Mouse (Mus musculus) CH12F3 (cell line): ENCODE data around the gene Slc6a6.

Experiments used
- in situ Hi-C: fragments of 300-500 bp; cut with MboI; formaldehyde crosslinking; loops from 2 replicates; pipeline ENCODE4 v1.14.3; 2020; ENCODE audit warnings: low sequenced_read_pairs

Gene Slc6a6

DNA sequence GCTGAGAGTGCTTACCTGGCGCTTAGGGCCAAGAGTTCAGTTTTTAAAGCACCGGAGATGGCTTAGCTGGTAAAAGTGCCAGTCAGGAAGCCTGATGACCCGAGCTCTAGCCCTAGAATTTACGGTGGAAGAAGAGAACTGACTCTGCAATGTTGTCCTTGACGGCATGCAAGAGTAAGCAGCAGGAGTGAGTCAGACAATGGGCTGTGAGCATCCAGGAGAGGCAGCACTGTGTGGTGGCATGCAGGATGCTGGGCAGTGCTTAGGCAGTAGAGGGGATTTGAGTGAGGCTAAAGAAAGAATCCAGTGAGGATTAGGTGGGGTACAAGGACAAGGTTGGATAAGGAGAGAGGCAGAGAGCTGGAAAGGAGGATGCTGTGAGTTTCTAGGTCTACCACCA, 15.6 kb upstream of the Slc6a6 start:
- in situ Hi-C loops, result no loop called here

DNA sequence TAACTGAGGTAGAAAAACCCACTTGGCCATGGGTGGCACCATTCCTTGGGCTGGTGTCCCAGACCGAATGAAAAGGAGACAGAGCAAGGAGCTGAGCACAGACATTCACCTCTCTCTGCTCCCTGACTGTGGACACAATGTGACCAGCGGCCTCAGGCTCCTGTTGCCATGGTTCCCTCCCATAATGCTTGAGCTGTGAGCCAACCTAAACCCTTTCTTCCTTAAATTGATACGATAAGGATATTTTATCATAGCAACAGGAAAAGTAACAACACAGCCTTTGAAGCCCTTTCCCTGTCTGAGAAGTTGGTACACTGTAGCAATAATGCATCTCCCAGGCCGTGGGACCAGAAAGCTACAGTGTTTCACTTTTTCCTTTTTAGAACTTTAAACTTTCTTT, 14.6 kb upstream of the Slc6a6 start:
- in situ Hi-C loops, result no loop called here

DNA sequence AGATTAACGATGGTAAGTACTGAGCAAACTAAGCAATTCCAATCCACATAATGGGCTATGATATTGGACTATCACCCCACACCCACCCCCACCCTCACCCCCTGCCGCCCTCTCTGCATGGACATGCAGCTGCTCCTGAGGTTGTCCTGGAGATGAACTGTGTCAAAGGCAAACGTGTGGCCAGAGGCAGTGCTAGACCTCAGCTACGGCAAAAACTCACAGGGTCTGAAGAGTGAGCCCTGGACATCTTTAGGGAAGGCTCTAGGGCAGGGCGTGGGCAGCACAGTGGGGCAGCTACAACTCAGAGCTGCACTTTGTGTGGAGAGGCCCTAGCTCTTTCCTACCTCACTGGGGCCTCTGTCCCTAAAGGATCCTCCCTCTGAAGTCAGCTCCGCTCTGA, 13.6 kb upstream of the Slc6a6 start:
- in situ Hi-C loops, result no loop called here

DNA sequence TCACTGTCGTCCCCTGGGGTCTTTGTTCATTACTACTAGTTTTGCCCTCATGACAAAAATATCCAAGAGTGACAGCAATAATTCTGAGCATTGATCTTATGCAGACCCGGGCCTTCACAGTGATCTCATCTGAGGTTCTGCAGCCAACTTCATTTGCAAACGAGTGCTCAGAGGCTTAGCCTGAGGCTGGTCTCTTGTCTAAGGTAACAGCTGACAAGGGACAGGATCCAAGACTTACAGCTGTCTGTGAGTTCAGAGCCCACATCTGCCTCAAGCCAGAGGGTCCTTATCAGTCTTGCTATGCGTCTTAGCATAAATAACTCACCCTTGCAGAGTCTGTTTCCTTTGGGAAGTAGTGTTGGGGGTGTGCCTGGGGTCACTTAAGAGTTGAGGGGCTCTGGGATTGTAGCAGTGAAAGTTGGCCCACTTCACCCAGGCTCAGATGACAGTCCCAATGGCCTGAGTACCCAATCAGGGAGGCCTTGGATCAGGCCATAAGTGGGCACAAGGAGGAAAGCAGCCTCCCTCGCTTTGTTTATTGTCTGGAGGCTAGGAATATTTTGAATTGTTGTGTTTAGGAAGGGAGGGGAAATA, 9.0 kb upstream of the Slc6a6 start:
- in situ Hi-C loops, result no loop called here

DNA sequence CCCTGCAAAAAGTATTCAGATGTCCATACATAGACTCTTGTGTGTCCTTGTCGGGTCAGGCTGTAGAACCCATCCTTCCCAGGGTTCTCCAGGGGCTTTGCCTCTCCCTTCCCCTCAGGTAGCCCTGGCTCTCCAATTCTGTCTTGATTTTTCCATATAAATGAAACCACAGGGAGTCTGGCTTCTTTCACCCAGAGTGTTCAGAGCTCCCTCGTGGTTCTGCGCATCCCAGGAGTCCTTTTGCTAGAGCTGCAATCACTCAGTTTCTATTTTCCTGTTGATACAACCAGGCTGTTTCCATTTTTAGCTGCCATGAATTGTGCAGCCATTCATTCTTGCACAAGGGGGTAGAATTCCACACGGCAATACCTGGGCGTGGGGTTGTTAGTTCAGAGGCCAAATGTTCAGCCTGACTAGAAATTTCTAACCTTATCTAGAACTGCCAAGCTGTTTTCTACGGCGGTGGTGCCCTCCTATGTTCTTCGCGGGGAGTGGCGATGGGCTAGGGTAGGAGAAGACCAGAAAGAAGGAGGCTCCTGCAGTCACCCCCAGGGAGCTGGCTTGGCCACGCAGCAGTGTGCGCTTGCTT, 5.3 kb upstream of the Slc6a6 start:
- in situ Hi-C loops, result no loop called here

DNA sequence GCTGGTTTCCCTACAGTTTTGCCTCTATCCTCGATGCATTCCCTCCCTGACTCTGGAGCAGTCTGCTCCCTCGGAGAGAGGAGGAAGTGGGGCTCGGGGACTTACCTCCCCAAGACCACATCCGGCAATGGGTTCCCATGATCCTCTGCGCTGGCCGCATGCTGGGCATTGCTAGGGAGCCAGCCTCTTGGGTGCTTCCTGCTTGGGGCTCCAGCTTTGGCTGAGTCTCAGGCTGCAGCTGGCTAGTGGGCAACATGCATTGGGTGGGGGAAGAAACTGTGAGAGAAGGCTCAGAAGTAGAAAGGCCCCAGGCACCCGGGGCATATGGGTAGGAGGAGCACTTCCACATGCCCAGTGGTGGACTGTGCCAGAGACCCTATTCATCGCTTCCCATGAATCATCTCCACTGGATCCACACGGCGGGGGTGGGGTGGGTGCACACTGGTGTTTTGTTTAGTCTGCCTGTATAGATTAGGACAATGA, 4.7 kb upstream of the Slc6a6 start:
- in situ Hi-C loops, result no loop called here

DNA sequence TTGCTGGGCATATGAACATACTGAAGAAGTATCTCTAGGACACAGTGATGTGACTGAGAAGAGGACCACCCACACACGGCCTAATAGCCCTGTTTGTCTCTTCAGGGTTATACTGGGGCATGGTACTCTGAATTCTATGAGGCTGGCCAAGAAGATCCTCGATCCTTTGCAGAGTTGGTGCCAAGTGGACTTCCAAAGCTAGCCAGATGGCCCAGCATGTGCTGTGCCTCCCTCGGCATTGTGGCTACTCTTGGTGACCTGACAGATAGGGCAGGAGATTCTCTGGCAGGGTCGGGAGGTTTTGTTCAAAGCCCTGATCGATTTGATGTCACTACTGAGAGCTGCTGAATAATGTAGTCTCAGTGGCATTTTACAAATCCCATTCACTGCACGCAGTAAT, 4.1 kb upstream of the Slc6a6 start:
- in situ Hi-C loops, result no loop called here

DNA sequence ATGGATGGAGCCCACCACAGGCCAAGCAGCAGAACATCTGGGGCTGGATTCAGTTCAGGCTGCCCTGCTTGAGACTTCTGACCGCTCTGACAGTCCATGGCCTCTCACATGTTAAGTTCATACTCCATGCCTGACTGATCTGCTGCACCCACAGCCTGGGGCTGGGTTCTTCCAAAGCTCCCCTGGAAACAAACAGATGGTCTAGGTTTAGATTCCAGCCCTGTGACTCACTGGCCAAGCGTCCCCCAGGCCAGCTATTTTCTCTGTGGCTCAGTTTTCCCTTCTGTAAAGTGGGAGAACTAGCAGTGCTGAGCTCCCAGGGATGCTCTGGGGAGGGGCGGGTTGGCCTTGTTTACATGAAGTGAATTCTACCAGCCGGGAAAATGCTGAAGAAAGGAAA, 2.0 kb upstream of the Slc6a6 start:
- in situ Hi-C loops, result no loop called here

DNA sequence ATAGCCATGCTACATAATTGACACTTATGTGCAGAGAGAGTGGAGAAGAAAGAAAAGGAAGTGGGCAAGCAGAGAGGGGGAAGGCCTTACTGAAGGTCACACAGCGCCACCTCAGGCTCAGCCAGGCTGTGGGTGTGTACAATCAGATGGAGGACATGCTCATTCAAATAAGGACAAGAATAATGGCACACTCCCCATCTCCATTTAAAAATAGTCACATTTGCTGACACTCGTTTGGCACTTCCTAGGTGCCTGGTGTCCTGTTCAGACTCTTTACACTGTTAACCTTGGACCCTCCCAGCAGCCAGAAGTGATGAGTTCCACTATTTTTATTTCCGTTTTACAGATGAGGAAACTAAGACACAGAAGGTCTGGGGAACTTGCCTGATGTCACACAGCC, 732 bp upstream of the Slc6a6 start:
- in situ Hi-C loops, result no loop called here

DNA sequence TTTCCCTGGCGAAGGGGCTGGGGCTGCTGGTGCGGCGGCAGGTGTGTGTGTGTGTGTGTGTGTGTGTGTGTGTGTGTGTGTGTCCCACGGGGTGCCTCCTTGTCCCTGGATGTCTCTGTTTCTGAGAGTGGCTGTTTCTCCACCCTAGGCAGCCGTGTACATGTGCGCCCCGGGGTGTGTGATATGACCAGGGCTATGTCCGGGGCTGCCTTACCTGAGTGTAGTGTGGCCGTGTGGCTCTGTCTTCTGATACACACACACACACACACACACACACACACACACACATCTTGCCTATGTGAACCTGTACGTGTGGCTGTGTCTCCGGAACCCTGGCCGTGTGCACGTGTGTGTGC, 599 bp downstream of the Slc6a6 start:
- in situ Hi-C loops, result no loop called here

DNA sequence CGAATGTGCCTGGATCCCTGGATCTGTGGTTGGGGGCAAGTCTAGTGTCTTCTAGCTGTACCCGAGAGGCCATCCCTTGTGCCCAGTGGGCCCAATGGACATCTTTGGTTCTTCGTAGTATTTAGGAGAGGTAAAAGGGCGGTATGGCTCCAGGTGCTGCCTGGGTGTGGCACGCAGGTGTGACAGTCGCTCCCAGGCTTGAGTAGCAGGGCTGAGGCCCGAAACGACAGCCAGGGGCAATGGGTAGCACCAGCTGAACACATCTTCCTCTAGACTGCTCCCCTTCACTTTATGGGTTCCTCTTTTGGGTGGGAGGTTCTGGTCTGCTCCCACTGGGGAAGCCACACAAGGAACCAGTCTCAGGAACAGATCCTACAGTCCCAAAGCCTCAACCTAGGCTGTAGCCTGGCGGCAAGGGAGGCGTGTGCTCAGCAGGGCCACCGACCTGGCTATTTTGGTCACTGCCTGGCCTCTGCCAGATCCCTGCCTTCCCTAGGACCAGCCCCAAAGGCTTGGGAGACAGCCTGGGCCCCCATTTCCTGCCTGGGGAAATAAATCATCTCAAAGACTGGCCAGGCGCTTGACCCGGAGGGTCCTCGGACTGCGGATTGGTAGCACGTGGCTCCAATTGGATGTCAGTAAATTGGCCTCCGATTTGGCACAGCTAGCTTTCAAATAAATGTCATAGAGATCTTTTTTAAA, 1.1 kb downstream of the Slc6a6 start:
- in situ Hi-C loops, result no loop called here

DNA sequence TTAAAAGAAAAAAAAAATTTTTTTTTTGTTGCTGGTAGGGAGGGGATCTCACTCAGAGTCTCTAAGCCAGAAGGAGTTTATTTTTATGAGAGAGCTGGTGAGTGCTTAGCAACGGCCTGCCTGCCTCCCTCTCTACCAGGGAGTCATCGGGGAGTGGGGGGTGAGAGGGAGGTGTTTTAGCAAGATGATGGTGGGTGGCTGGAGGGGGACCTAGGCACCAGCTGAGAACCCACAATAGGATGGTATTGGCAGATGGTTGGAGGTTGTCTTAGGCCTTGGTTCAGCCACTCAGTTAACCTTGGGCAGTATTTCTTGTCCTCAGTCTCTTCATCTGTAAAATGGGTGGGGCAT, 1.7 kb downstream of the Slc6a6 start:
- in situ Hi-C loops, result no loop called here

DNA sequence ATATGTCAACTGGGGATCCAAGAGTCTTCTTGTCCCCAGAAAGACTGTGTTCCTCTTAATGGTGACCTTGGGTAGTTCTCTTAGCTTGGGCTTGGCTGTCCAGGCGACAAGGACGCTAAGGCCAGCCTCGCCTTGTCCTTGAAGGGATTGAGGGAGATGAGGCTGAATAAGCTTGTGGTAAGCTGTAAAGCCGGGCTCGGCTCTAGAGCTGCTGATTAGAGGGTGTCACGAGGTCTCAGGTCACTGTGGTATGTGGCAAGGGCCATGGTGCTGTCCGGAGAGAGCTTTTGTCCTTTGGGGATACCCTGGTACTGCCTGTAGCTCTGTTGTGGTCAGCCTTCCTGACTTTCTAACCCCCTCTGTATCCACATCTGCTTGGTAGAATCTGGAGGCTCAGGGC, 2.0 kb downstream of the Slc6a6 start:
- in situ Hi-C loops, result no loop called here

DNA sequence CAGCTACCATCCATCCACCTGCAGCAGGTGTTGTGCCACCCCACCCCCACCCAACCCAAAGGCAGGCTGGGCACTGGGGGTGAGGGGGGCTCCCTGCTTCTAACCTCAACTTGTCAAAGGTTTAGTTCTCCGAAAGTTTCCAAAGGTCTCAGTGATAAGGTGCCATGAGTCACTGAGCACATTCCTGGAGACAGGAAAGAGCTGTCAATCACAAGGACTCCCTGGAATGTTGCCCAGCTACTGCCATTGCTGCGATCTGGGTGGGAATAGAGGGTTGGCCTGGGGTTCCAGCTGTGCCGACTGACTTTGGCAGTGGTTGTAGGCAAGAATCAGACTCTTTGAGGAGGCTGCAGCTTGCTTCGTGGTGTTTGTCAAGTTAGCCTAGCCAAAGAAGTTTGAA, 2.7 kb downstream of the Slc6a6 start:
- in situ Hi-C loops, result no loop called here

DNA sequence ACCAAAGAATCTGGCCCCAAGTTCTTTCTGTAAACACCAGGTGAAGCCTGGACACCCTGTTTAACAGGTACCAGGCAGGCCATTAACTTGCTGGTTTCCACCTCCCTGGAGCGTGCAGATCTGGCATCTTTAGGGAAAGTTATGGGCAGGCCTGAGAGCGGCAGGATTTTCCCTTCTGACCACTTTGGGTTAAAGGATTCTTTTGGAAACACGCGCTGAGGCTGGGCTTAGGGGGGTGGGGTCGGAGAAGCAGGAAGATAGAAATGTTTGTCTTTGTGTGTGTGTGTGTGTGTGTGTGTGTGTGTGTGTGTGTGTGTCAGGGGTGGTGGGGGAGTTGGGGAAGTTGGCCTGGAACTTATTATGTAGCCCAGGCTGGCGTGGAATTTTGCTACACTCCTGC, 4.2 kb downstream of the Slc6a6 start:
- in situ Hi-C loops, result no loop called here

DNA sequence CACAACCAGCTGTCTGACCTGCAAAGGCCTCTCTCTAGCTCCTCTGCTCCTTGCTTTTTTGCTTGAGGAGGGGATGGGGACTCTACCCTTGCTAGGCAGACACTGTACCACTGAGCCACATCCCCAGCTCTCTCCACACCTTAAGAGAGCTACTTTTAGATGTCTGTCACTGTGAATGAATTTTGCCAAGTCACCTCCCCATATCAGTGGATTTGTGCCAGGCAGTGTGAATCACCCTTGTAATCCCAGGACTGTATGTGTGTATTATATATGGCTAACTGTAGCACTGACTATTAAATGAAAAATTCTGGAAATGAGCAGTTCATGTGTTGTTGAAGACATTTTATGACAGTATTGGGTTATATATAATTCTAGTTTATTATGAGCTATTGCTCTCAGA, 5.4 kb downstream of the Slc6a6 start:
- in situ Hi-C loops, result no loop called here

DNA sequence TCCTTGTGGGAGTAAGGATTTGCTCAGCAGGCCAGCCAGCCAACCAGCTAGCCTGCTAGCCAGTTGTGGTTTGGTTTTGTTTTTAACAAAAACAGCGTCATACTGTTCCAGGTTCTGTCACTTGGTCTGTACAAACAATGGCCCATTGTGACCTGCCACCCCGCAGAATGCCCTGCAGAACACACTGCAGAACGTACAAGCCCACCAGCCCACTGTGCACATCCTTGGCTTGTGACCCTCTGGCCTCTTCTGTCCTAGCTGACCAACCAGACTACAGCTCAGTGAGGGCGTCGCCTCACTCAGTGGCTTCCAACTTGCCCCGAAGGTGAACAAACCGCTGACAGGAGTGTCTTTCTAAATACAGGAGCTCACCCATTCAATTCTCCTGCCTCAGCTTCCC, 6.4 kb downstream of the Slc6a6 start:
- in situ Hi-C loops, result no loop called here

DNA sequence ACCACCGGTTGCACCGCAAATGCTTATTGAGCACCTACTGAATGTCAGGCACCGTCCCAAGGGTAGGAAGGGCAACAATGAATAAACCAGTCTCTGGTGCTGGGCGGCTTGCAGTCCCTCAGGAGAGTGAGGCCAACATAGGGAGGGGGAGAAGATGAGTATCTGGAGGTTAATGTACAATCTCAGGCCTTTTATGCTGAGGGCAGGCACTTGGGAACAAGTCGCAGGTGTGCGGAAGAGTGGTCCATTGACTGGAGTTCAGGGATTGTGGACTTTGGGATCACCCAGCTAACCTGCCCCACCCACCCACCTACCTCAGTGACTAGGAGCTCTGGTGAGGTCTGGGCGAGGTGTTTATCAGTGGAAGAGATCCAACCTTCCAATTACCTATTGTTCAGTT, 6.8 kb downstream of the Slc6a6 start:
- in situ Hi-C loops, result no loop called here

DNA sequence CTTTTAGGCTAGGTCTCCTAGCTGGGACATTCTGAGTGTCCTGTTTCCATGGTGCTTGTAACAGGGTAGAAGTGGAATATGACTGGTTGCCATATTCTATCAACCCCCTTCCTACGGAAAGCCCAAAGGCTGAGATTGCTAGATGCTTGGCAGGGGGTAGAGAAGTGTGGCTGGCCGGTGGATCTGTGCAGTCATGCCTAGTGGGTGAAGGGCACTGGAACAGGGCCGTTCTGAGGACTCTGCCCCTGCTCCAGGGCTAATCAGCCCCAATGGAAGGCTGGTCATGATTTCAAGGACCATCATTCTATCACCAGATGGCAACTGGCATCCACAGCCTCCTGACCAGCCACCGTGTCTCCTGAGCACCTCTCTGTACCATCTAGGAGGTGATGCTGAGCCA, 7.7 kb downstream of the Slc6a6 start:
- in situ Hi-C loops, result no loop called here

DNA sequence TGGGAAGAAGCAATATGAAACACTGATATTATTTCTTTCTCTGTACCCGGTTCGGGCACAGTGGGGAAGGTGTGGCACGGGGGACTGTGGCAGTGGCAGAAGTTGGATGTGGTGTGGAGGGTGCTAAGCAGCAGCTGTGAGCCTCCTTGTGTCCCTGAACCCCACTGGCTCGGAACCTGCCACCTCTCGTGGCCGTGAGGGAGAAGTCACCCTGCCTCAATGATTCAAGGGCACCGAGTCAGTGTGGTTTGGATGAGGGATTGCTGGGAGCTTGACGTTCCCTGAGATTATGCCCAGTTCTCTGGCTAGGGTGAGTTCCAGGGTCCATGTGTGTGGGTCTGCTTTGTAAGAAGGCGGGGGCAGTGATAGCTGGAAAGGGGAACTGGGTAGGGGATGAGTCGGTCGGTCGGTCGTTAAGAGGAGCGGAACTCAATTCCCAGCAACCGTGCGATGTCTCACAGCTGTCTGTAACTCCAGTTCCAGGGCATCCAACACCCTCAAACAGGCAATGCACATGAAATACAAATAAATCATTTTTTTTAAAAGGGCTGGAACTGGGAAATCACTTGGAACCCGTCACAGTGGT, 9.5 kb downstream of the Slc6a6 start:
- in situ Hi-C loops, result no loop called here

DNA sequence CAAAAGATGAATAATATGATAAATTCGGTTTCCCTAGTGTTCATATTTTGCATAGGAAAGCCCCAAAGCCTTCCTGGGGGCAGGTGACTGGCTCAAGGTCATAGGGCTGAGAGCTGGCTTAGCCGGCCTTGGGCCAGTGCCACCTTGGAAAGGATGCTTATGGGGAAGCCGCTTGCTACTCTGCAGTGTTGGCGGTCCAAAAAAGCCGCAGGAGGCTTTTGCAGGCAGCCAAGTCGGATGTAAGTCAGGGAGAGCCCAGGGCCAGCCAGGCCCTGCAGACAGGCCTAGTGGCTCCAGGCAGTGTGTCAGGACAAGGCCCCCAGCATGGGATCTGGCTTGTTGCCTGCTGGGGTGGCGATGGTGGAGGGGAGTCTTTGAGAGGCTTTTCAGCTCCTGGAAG, 10.8 kb downstream of the Slc6a6 start:
- in situ Hi-C loops, result no loop called here

DNA sequence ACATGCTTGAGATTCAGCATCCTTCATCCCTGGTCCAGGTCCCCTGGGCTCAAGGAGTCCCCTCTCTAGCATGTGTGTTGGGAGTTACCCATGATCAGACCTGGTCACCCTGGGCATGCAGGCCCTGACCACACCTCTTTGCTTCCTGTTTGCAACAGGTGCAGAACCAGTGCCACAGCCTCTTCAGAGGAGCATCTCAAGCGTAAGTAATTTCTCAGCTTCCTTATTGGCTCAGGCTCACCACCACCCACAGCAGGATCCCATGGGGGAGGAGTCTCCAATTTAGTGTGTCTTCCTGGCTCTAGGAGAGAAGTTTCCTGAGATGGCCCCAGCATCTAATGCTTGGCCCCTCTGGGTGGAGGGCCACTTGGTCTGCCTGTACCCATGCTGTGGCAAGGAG, 15.0 kb downstream of the Slc6a6 start:
- in situ Hi-C loops, result no loop called here
